Mouse (Mus musculus) kidney, adult 11 months (tissue): Measurements from ENCODE around the gene Spock2.

ENCODE experiments used
- DNase-seq: peaks from one replicate; pipeline ENCODE4 v3.0.0; 2022

The Spock2 gene

DNA sequence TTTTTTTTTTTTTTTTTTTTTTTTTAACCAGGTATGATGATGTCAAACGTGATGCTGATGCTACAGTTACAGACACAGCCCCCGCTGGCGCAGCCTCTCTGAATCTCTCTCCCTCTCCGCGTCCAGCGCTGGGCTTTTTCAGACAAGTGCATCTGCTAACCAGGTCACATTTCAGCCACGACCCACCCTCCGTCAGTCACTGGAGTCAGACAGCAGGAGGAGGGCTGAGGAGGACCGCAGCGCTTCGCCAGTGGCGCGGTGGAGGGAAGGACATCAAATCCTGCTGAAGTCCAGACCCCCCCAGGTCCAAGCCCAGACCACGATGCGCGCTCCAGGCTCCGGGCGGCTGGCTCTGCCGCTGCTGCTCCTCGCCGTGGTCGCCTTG is at the start of gene Spock2:
Gene Spock2, plus strand, starts transcription at position 74 of the 385 bp plus-strand sequence.
- DNase-seq, result no peak

DNA sequence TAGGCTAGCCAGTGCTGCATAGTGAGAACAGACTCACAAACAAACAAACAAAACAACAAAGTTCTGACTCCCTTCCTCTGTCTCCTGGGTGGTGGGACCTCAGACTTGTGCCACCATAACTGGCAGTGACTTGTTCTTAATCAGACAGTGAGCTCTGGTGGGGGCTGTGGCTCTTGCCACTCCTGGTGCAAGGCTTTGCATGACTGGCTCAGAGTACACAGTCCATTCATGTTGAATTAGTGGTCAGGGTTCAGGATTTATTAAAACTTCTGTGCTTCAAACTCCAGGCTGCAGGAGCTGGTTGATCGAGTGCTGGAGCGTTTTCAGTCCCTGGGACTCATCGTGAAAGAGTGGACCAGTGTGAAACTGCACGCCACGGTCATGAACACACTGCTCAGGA is 43.8 kb upstream of the Spock2 start:
- peak; percentile 50 for DNase-seq

DNA sequence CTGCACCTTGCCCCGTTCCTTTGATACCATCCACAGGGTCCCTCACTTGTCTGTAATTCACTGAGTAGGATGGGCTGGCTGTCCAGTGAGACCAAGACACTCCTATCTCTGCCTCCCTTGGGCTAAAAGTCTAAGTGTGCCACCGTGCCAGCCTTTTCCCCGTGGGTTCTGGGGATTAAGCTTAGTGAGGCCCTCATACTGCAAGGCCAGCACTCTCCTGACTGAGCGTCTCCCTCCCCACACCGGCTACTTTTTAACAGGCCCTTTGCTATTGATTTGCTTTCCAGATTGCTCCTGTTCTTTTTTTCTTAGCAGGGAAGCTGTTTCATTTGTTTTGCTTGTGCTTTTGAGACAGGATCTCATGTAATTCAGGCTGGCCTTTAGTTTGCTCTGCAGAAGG is 43.1 kb upstream of the Spock2 start:
- DNase-seq, result peak; percentile 53

DNA sequence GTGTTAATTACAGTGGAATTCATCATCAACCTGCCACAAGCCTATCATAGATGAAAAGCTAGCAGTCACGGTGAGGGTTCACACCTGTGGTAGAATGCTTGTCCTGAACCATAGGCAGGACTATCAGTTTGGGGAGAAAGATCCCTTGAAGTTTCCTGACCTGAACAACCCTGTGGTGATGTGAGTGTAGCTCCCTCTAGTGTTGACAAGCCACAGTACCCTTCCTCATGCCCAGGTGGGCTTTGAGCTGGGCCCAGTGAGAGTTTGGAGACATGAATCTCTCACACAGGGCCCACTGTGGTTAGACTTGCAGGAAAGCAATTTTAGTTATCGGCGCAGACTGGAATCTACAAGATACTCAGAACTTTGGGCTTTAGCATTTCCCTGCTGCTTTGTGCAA is 39.5 kb upstream of the Spock2 start:
- DNase-seq, result peak; percentile 24

DNA sequence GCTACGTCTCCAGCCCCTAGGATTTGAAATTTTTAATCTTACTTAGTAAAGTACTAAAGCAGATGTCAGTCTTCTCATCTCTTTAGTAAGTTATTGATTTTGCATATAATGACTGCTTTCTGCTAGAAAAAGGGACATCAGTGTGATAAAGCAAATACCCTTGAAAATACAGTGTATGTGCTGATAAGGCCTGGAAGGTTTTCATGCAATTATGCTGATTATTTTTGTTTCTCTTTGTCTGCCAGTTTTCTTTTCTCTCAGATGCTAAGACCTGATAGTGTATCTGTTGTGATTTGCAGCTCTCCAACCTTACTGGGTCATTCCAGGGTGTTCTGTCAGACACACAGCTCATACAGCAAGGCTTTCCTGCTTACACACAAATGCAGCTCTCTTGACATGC is 30.9 kb upstream of the Spock2 start:
- no peak for DNase-seq

DNA sequence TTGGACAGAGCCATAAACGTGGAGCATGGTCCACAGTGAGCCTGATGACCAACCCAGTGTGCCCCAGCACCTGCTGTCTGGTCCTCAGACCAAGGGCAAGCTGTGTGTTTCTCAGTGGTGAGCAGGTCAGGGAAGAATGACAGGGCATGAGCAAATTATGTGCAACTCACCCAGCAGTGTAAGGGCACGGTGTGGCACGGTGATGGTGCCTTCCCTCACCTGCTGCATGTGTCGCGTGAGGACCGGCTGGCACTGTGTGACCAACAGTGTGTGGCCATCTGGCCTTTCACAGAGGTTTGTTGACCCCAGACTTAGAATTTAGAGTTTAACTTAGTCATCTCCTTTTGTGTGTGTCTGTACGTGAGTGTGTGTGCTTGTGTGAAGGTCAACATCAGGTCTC is 28.8 kb upstream of the Spock2 start:
- no peak for DNase-seq

DNA sequence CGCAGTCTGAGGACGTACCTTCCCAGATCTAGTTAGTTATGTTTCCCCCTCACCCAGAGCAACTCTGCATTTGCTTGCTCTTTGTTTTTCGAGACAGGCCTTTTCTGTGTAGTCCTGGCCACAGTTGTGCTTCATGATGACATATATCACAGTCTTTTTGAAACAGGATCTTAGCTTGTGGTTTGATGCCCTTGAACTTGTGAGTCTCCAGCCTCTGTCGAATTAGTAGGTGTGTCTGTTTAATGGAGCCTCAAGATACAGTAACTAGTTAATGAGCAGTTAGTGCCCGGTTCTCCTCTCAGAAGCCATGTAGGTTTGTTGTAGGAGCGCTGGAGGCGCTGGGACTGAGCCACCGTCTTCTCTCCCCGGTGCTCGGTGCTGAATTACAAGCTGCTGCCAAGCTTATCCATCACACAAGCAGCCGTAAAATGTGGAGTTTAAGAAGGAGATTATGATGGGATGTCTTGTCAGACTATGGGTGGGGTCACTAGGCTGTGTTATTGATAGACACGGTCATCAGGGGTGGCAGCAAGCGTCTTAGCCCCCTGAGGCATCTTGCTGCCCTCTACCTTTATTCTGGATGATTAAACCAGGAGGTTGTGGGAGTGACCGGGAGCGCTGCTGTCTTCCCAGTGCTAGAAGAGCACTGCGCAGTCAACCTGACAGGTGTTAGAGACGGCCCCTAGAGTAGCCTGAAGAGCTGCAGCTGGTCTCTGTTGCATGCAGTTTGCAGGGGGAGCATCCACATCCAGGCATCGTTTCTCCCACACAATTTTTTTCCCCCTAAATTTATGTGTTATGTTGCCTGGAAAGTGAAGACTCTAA is 28.1 kb upstream of the Spock2 start:
- no peak for DNase-seq

DNA sequence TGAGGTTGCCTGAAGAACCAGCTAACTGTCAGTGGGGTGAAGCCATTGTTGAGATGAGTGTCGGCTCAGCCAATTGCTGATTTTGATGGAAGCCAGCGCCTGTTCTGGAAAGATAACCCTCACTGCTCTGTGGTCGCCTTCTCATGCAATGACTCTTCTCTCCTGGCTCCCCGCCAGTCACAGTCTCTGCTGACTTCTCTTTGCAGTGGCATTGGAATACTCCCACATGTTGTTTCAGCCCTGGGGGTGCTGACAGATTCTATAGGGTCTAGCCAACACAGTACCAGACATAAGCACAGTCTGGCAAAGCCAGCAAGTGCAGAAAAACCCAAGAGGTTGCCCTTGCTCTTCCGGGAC is 27.5 kb upstream of the Spock2 start:
- no peak for DNase-seq

DNA sequence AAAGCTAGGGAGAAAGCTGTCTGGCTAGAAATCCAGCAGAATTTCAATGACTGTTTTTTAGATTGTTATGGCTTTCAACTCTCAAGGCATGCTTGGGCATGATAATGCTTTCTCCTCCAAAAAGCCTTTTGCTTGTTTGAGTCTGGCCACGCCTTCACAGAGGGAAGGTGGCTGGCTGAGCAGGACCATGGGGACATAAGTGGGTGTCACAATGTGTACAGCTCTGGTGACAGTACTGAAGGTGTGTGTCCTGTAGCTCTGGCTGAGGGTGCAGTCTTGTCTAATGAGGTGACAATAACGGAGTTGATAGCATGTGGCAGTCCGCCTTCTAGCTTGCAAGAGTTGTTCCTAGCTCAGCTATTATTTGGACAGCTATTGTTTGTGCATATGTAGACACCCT is 25.8 kb upstream of the Spock2 start:
- DNase-seq, result no peak

DNA sequence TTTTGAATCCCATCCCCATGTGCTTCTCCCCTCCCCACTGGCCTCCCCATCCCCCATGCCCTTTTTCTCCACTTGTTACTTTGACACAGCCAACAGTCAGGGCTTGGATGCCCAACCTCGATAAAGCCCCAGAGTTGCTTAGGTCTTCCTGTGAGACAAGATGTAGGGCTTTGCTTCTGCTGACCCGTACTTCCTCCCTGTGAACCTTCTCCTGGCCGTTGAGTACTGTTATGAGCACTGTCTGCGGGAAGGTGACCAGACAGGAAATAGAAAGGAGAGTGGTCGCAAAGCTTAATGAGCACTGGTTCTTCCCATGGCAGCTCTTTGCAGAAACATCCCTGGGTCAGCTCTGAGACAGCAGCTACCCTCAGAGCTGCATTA is 25.4 kb upstream of the Spock2 start:
- no peak for DNase-seq

DNA sequence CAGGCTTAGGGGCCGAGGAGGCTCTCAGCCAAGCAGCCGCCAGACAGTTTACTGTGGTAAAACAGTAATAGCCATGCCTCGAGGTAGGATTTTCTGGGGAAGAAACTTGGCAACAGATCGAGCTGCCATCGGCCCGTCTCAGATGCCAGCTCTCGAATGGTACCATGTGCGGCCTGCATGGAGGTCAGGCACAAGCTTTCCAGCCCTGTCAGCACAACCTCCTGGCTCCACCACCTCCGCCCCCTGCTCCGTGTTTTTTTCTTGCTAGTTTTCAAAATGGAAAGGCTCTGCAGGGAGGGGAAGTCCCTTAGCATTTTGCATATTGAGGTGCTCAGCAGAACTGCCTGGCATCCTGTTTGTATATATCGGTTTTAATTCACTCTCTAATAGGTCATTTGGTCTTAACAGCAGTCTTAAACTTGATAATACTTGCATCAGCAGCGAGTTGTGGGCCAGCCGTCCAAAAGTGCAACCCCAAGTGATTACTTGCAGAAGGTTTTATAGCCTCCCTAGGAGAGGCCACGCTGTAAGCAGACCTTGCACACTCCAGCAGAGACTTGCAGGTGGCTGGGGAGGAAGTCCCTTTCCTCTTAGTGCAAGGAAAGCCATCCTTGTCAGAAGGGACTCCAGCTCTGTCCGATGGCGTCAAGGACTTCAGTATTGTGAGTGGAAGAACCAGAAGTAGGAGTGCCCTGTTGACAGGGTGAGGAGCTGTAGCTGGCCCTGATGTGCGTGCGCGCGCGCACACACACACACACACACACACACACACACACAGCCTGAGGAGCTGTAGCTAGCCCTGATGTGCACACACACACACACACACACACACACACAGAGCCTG is 24.8 kb upstream of the Spock2 start:
- peak; percentile 71 for DNase-seq

DNA sequence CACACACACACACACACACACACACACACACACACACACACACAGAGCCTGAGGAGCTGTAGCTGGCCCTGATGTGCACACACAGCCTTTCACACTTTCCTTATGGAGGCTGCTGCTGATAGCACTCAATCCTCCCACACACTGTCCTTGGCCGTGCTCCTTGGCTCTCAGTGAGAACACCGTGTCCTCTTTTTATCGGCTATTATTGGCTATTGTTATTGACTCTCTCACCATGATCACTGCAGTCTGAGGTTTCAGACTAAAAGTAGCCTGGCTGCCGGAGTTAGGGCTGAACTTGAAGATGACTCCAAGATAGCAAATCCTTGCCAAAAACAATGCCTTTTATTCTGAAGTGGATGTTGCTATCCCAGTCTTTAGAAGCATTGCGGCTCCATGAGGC is 24.1 kb upstream of the Spock2 start:
- peak; percentile 19 for DNase-seq

DNA sequence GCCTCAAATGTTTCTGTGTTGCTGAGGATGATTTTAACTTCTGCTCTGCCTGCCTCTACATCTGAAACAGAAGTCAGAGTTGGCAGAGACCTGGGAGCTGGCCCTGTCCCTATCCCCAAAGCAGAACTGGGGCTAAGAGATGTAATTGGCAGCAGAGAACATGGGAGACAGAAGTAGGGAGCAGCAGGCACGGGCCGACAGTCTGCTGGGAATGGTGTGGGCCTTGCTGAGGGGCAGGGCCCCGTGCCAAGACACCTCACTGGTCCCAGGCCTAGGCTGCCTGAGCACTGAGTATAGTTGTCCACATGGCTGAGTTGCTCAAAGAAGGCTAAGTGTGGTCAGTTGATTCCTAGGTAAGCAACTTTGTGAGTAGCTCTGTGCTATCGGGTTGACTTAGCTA is 22.0 kb upstream of the Spock2 start:
- no peak for DNase-seq

DNA sequence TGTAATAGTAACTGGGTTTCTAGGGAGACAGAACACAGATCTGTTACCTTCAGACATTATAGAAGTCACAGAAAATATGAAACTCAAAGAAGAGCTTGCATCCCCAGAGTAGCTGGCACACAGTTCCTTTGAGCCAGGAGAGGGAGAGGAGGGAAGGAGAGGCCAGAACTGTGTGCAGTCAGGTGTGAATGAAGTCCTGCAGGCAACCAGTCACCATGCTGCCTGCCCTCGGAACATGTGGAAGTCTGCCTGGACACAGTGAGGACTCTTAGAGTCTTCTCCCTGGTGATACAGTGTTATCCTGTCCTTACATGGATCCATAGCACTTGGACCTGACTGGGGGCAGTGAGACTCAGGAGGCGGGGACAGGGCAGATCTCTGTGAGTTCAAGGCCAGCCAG is 13.7 kb upstream of the Spock2 start:
- DNase-seq, result no peak

DNA sequence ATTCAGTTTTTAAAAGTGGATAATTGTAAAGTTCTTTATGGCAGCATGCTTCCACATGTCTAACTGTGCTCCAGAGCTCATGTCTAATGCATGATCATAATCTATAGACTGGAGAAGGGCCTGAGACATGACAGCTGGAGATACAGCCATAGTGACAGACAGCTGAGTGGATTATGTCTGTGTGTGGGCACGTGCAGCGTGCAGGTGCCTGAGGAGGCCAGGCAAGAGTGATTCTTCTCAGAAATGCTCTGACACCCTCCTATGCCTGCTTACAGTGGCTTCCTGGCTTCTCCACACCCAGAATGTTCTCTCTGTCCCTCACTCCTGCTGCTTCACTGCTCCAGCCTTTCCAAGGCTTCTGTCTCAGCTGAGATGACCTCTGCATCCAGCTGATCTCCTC is 12.3 kb upstream of the Spock2 start:
- no peak for DNase-seq

DNA sequence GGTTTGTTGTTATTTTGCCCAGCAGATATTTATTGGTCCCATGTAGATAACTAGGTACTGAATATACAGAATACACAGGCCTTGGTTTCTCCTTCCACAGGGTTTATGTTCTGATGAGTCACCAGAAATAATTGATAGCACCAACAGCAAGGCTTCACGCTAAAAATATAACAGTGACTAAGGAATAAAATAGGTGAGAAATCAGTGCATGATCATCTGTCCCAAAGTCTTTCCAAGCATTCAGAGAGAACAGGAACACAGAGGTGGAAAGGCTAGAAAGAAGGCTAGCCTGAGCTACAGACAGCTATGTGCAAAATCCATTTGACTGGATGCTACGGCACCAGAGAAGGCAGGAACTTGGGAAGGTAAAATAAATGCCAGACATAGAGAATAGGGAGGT is 10.5 kb upstream of the Spock2 start:
- DNase-seq, result no peak

DNA sequence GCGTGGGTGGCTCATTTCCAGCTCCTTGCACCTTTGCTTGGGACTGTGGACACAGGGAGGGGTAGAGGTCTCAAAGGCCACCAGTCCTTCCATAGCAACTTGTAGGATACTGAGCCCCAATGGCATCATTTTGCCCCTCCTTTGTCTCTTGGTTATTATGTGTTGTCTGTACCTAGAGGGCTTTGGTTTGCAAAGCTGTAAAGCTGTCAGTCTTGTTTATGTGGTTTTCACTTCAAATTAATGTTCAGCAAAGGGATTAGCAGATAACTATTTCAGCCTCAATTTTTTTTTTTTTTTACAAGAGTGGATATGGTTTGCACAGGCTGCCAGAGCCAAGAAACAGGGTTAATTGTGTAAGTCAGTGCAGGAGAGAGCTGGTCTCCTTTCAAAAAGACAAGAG is 9.7 kb upstream of the Spock2 start:
- DNase-seq, result no peak

DNA sequence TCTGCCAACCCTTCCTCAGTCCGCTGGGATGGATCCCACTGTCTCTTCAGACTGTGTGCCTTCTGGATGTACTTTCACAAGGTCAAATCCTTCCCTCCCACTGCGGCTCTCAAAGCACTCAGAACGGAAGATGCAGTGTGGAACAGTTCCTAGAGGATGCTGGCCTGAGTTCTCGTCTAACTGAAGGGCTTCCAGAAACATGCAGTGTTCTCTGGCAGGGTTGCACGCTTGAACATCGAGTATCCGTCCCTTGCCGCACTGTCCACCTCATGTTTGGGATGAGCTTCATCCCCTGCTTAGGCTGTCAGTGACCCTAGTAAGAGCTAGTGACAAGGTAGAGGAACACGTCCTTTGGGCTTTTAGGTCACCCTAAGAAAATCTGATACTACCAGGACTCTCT is 8.9 kb upstream of the Spock2 start:
- DNase-seq, result no peak

DNA sequence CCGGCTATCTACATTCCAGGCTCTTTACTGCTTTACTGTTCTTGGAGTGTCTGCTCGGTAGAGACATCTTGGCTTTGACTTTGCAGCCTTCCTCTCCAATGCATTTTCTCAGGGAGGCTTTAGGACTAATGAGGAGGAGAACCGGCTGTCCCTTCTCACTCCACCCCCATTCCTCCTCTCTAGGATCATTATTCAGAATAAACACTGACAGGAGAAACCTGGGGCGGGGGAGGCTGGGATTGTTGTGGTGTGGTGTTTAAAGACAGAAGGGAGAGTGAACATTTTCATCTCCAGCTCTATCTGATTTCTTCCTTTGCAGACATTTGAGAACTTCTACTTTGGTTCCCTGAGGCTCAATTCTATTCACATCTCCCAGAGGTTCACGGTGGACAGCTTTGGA is 8.2 kb upstream of the Spock2 start:
- DNase-seq, result no peak

DNA sequence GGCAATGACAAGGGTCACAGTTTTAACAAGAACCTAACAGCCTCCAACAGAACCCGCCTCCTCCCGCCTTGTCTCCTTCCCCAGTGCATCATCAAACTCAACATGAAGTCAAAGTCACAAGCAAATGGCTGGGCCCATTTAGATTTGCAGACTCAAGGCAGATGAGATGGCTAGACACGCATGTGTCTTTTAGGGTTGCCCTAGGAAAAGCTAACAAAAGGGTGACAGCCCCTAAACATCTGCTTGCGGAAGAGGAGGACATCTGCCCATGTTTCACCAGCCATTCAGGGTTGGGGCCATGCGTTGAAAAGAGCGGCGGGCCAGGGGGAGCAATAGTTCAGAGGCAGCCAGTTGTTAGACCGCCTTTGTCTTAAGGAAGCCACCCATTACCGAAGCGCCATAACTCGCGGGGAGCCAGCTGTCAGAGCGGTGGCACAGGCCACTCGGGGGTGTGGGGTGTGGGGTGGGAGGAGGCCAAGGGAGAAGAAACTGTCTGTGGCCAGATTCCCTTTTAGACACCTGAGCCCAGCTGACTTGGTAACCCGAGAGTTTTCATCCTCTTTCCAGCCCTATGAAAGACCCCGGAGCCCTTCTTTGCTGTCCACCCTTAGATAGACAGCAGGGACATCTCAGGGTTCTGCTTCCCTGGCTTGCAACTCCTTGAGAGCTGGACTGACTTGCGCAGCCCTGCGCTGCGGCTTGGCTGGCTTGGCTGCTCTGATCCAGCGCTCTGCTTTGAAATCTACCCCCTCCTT is 451 bp upstream of the Spock2 start:
- DNase-seq, result no peak

DNA sequence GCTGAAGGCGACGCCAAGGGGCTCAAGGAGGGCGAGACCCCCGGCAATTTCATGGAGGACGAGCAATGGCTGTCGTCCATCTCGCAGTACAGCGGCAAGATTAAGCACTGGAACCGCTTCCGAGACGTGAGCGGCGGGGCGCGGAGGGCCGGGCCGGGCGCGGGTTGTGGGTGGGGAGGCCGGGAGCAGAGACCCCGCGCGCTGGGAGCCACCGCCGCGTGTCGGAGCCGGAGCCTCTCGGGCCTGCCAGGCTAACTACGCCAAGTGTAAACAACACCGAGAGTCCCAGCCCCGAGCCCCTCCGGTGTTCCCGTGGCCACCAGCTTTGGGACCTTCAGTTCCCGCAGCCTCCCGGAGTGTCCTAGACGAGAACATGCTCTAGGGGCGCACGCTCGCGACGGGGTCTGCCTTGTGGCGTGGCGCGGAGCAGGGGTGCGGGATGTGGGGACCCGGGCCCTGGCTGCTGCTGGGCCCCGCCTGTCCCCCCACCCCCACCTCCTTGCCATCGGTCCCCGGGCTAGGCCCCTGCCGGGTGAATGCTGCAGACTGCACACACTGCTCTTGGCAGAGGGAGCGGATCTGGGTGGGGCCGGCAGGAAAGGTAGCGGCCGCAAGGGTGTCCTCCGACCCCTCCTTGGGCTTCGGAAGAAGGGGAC is 640 bp downstream of the Spock2 start:
- DNase-seq, result no peak

DNA sequence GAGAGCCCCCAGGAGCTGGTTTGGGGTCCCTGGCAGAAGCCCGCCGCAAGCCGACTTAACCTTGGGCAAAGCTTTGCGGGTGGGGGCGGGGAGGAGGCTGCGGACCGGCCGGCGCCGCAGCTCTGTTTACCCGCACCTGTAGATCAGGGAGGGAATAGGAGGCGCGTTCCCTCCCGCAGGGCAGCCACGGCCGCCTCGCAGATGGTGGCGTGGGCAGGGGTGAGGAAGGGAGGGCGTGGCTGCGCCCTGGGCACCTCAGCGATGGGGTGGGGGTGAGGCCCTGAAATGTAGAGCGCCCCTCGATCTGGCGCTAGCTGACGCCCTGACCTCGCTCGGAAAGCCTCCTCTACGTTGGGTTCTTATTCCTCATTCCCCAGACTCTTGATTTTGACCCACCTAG is 1.4 kb downstream of the Spock2 start:
- no peak for DNase-seq
